Mouse (Mus musculus) ES-Bruce4 (cell line): ENCODE measurements around the gene D430042O09Rik. TPM values are rescaled to one million over a fixed set of nuclear protein-coding genes. Genes with fewer than 3 reads are reported as not detected.
"Not testable (repeated sequence)": the region's sequence is repeated elsewhere in the genome, so short reads cannot be mapped to it uniquely, and the experiment has no call there.

Experiments
- H3K27ac ChIP-seq: 2 replicates; pipeline ENCODE4 v1.5.1; 2012; ENCODE audit warnings: low read length, inconsistent platforms; ENCODE audit not compliant: insufficient read depth
- H3K27me3 ChIP-seq: 2 replicates; pipeline ENCODE4 v1.6.1; 2012; ENCODE audit warnings: mild to moderate bottlenecking, low read length, inconsistent platforms; ENCODE audit not compliant: control insufficient read depth, poor library complexity, insufficient read depth, severe bottlenecking
- H3K36me3 ChIP-seq: 2 replicates; pipeline ENCODE4 v1.6.1; 2012; ENCODE audit warnings: inconsistent platforms, mild to moderate bottlenecking, low read length, moderate library complexity; ENCODE audit not compliant: control insufficient read depth, poor library complexity, insufficient read depth, severe bottlenecking
- H3K4me1 ChIP-seq: one replicate; pipeline ENCODE4 v1.8.1; 2011; ENCODE audit warnings: low read length; ENCODE audit not compliant: control insufficient read depth, insufficient read depth
- H3K4me3 ChIP-seq: 2 replicates; pipeline ENCODE4 v1.5.1; 2011; ENCODE audit warnings: low read depth, mild to moderate bottlenecking, low read length
- H3K9ac ChIP-seq: 2 replicates; pipeline ENCODE4 v1.6.1; 2012; ENCODE audit warnings: low read depth, mild to moderate bottlenecking, inconsistent platforms; ENCODE audit not compliant: poor library complexity, severe bottlenecking
- H3K9me3 ChIP-seq: replicated peaks from 2 replicates; pipeline ENCODE4 v1.6.1; 2012; ENCODE audit warnings: mild to moderate bottlenecking, low read length, inconsistent platforms; ENCODE audit not compliant: control insufficient read depth, poor library complexity, insufficient read depth, severe bottlenecking
- CTCF ChIP-seq: IDR thresholded peaks from one replicate; pipeline ENCODE4 v1.8.1; 2011; ENCODE audit warnings: low read depth, low read length
- EP300 ChIP-seq: IDR thresholded peaks from 2 replicates; pipeline ENCODE4 v1.6.1; 2011; ENCODE audit warnings: low read depth, low read length; ENCODE audit not compliant: insufficient read depth
- POLR2A ChIP-seq: IDR thresholded peaks from one replicate; pipeline ENCODE4 v1.8.1; 2011; ENCODE audit warnings: low read length; ENCODE audit not compliant: insufficient read depth
- polyA plus RNA-seq: library from polyadenylated mRNA; stranded (reverse); fragments of >200 nt; gene quantifications from 2 replicates; pipeline ENCODE4 v1.2.4, GENCODE M21; 2011; ENCODE audit warnings: low read depth; ENCODE audit not compliant: missing spikeins, insufficient read depth, insufficient read length

The D430042O09Rik gene
- polyA plus RNA-seq, 1 experiment, result 17.6 TPM

GRCm38 (mm10) chr7:125679936-125680335, 27.8 kb upstream of the D430042O09Rik start:
- Histone ChIP-seq H3K4me1 (no peaks in the 10 kb centered on the region), H3K27me3 (no peaks in the 10 kb centered on the region), H3K36me3 (peaks cover 34% of the 10 kb centered on the region), H3K4me3 (no peak overlapping the region), H3K27ac (no peak overlapping the region), H3K9me3 (no peaks in the 10 kb centered on the region), H3K9ac (no peak overlapping the region)
- TF ChIP-seq CTCF, result no peak
- TF ChIP-seq POLR2A, result no peak
- TF ChIP-seq EP300, result no peak

DNA sequence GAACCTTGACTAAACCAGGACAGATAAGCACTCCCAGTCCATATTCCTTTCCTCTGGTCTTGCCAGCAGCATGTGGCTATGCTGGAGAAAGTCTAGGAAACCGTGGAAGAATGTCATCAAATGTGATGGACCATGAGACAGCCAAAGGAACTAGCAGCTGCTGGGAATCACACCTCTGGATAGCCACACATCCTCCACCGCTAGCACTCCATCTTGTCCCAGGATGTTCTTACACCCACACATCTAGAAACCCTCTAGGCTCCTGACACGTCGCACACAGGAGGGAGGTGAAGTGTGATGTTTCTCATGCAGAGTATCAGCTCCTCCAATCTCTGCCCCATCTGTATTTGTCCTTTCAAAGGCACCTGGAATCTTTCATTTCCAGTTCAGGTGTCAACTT, 17.2 kb upstream of the D430042O09Rik start:
- Histone ChIP-seq H3K4me3 (no peak overlapping the region), H3K27me3 (no peaks in the 10 kb centered on the region), H3K9ac (no peak overlapping the region), H3K9me3 (no peaks in the 10 kb centered on the region), H3K4me1 (no peaks in the 10 kb centered on the region), H3K36me3 (peaks cover 47% of the 10 kb centered on the region), H3K27ac (no peak overlapping the region)
- TF ChIP-seq EP300 (no peak), POLR2A (no peak), CTCF (no peak)

- Histone ChIP-seq H3K27me3 (no peaks in the 10 kb centered on the region), H3K4me1 (no peaks in the 10 kb centered on the region), H3K9ac (no peak overlapping the region), H3K9me3 (peaks cover 12% of the 10 kb centered on the region), H3K36me3 (peaks cover 79% of the 10 kb centered on the region), H3K27ac (no peak overlapping the region), H3K4me3 (no peak overlapping the region)
- TF ChIP-seq EP300 (no peak), POLR2A (no peak), CTCF (no peak)
Observed at GRCm38 (mm10) chr7:125694056-125694455, 13.6 kb upstream of the D430042O09Rik start.

GRCm38 (mm10) chr7:125702791-125703190, 4.9 kb upstream of the D430042O09Rik start:
- H3K4me3 ChIP-seq, result no peak overlapping the region
- H3K4me1 ChIP-seq, result no peaks in the 10 kb centered on the region
- no peak overlapping the region for H3K9ac ChIP-seq
- H3K27ac ChIP-seq, result no peak overlapping the region
- TF ChIP-seq EP300, result no peak
- no peak for TF ChIP-seq POLR2A
- TF ChIP-seq CTCF, result no peak
- H3K9me3 ChIP-seq, result peaks cover 17% of the 10 kb centered on the region
- no peaks in the 10 kb centered on the region for H3K27me3 ChIP-seq
- peaks cover 55% of the 10 kb centered on the region for H3K36me3 ChIP-seq

DNA sequence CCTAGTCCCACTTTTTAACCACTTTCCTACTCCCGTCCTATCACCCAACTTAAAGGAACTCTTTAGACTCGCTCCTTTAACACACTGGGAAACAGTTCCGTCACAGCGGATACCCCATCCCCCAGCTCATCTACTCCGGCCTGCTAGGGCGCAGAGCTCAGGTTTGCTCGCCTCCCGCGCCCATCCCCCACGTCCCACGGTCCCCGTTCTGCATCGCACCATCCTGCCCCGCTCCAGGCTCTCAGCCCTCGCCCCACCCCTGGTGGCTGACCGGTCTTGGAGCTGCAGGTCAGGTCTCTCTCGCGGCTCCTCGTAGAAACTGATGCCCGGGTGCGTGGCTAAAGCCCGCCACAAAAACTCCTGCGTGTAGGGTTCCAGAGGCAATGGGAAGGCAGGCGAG, 502 bp upstream of the D430042O09Rik start:
- Histone ChIP-seq H3K27ac (no peak overlapping the region), H3K9ac (peak overlapping the region; percentile 87), H3K4me3 (peak overlapping the region; percentile 95), H3K36me3 (peaks cover 16% of the 10 kb centered on the region), H3K4me1 (no peaks in the 10 kb centered on the region), H3K27me3 (no peaks in the 10 kb centered on the region), H3K9me3 (peaks cover 5% of the 10 kb centered on the region; the same call in 1 of the 2 replicates)
- TF ChIP-seq POLR2A (no peak), EP300 (no peak), CTCF (no peak)

GRCm38 (mm10) chr7:125708100-125708499, 412 bp downstream of the D430042O09Rik start:
- H3K27ac ChIP-seq, result no peak overlapping the region
- H3K36me3 ChIP-seq, result peaks cover 10% of the 10 kb centered on the region
- H3K4me3 ChIP-seq, result peak overlapping the region; percentile 88
- H3K4me1 ChIP-seq, result no peaks in the 10 kb centered on the region
- no peaks in the 10 kb centered on the region for H3K27me3 ChIP-seq
- H3K9ac ChIP-seq, result peak overlapping the region; percentile 80
- H3K9me3 ChIP-seq, result peaks cover 6% of the 10 kb centered on the region; the same call in 1 of the 2 replicates
- TF ChIP-seq POLR2A (no peak), CTCF (no peak), EP300 (no peak)

GRCm38 (mm10) chr7:125713542-125714055, 5.9 kb downstream of the D430042O09Rik start:
- H3K9ac ChIP-seq, H3K4me1 ChIP-seq, H3K27ac ChIP-seq, H3K4me3 ChIP-seq, H3K27me3 ChIP-seq, H3K36me3 ChIP-seq, H3K9me3 ChIP-seq: not testable (repeated sequence)
